Mouse (Mus musculus): Measurements from ENCODE around the gene Gm11027.

DNA sequence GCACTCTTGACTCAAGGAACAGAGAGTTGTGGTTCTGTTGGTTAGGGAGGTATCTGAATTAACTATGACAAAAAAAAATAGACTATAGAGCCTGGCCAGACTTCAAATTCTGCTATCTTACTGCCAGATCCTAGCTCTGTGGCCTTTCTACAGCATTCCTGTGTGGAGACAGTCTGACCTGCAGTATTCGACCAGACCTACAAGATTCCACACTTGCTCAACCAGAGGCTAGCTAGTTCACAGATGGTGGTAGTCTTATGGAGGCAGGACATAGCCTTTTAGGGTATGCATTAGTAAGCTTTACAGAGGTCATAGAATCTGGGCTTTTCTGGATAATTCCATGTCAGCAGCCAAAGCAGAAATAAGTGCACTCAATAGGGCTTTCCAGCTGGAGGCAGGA, 4.6 kb upstream of the Gm11027 start:
- TF ChIP-seq POLR2A (IDR thresholded peaks at IDR 0.05; ENCODE audit: insufficient read length, low read depth) (no peak), CEBPB (IDR thresholded peaks at IDR 0.05; ENCODE audit: insufficient read depth, poor library complexity, severe bottlenecking) (no peak), TCF3 (IDR thresholded peaks at IDR 0.05; ENCODE audit: insufficient read length, low read depth) (no peak), E2F4 (IDR thresholded peaks at IDR 0.05; ENCODE audit: insufficient read depth) (no peak), MYOG (IDR thresholded peaks at IDR 0.05; ENCODE audit: control insufficient read depth in 1 of 3, insufficient read depth in 1 of 3, insufficient read length in 2 of 3, low read depth in 2 of 3) (no peak), USF1 (IDR thresholded peaks at IDR 0.05; ENCODE audit: low read depth) (no peak), POLR2AphosphoS2 (IDR thresholded peaks at IDR 0.05; ENCODE audit: insufficient read length, low read depth) (no peak), TCF12 (IDR thresholded peaks at IDR 0.05; ENCODE audit: insufficient read depth, poor library complexity, severe bottlenecking) (no peak)

Data from myocyte (in vitro differentiated cells).